Mouse (Mus musculus) MEL-GATA-1-ER (cell line): ENCODE measurements around the gene Zfp592.

Source experiments
- DNase-seq: peaks from one replicate; pipeline ENCODE4 v3.0.0-alpha.2; 2012; ENCODE audit warnings: low read depth; ENCODE audit errors: extremely low read depth

Gene Zfp592

DNA sequence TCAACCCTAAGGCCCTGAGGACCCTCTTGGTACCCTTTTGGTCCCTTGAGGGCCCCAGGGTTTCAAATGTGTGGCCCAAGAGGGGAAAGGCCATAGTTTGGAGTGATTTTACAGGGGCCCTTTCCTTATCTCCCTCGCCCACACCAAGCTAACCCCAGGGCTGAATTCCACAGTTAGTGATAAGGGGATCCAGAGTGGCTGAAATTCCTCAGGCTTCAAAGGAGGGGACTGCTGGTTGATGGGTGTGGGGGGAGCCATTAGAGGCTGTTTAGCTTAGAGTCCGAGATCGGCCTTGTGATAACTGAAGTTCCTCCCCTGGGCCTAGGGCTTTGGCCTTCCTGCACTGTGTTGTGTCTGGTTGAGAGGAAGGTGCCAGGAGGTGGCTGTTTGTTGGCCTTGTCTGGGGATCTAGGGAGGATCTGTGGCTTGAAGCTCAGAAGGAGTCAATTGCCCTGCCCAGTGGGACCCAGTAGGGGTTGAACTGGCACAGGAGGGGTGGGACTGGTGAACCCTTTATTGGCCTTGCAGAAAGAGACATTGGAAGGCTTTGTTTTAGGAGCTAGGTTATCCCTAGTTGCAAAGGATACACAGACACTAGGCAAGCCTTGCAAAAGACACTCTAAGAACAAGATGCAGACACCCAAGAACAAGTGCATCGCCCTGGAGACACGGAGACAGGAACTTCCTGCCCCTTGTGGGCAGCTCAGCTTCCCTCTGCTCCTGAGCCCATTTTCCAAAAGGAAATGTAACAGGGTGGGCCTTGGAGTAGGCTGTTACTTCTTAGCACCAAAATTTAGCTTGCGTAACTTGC, 64.6 kb downstream of the Zfp592 start:
- peak; percentile 36 for DNase-seq

DNA sequence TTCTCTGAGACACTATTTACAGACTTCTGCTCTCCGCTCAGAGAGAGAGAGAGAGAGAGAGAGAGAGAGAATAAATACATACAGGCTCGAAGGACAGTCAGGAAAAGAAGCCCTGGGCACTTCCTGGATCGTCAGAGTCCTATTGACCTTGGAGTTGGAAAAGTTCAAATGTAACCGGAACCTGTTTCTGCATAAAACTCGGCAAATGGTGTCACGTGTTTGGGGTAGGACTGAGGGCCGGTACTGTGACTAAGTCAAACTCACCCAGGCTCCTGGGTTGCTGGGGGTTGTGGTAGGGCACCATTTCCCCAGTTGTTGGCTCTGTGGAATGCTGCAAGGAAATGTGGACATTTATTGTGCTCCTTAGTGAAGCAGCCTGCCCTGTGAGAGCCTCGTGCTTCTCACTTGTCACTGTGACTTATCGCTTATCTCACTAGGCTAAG, 65.3 kb downstream of the Zfp592 start:
- no peak for DNase-seq

DNA sequence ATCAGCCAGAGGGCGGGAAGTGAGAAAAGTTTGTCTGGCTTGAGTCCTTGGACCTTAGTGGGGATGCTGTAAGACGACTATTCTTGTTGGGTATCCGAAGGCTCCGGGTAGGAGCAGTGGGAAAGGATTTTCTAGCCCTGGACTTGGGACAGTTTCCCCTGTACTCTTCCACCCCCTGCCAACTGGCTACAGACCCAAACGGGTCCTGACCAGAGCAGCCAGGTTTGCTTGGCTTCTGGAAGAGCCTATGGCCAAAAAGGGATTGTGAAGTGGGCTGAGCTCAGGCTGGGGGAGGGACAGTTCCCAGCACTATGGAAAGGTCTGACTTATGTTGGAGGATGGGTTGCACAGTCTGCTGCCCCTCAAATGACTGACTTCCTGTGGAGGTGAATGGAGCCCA, 65.9 kb downstream of the Zfp592 start:
- no peak for DNase-seq

DNA sequence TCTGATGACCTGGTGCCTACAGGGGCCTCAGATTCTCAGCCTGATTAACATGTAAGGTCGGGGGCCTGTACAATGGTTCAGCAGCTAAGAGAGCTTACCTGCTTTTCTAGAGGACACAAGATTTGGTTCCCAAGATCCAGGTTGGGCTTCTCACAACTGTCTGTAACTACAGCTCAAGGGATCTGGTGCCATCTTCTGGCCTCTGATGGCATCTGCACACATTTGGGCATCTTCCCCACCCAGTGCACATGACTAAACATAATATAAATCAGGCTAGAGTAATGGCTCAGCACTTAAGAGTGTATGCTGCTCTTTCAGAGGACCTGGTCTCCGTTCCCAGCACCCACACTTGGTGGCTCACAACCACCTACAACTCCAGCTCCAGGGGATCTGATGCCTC, 67.4 kb downstream of the Zfp592 start:
- peak; percentile 60 for DNase-seq

DNA sequence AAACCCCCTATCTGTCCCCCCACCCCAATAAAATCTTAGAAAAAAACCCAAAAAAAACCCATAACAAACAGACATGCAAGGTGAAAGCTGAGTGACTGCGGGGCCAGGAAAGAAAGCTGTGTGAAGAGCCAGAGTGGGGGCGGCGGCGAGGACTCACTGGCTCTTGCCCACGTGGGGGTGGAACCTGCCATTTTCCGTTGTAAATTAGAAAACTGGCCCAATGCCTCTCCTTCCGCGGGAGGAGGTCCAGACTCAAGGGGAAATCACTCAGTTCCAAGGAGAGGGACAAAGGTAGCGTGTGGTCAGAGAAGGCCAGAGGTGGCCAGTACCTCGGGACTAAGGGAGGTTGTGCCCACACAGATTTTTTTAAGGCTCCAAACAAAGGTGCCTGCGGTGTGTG, 68.5 kb downstream of the Zfp592 start:
- no peak for DNase-seq

DNA sequence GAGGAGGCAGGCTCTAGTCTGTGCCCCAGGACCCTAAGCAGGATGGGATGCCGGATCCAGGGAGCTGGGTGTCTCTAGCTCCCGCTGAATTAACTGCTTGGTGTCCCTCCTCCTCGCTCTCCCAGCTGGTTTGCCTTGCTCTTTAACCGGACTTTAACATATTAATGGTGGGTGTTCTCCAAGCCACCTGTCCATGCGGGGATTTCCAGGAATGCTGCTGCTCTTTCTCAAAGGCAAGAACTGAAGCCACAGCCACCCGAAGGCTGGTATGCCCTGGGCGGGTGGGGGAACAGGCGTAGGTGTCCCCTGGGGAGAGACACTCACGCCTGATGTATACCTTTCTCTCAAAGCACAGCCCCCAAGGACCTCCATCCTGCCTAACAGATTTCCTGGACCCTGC, 69.9 kb downstream of the Zfp592 start:
- DNase-seq = no peak

DNA sequence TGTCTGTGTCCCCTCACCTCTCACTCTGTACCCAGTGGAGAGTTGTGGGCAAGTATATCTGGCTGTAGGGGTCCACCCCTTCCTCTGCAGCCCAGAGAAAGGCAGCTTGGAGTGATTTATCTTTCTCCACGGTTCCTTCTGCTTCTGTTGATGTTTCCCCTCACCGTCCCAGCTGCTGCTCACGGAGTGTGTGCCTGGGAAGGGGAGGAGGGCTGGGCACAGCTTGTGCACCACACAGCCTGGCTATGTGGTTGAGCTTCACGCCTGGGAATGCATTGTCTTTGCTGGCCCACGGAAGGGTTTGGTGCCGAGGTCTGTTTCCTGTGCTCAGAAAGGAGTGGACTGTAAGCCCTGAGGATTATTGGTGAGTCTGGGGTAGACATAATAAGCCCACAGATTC, 73.2 kb downstream of the Zfp592 start:
- no peak for DNase-seq

DNA sequence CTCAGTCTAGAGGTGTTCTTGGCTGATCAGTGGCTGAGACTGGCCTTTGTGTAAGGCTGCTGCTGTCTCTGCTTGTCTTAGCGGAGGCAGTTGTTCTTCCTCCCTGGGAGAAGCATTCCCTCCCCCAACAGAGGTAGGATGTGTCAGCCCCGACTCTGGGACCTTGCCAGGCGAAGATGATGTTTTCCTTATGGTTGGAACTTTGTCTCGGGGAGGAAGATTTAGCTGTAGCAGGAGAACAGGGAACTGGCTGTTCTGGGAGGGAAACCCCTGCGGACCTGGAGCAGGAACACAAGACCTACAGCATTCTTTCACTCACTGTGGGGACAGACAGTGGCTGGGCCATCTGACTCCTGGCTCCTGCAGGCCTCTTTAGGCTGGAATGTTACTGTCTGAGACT, 79.0 kb downstream of the Zfp592 start:
- no peak for DNase-seq

DNA sequence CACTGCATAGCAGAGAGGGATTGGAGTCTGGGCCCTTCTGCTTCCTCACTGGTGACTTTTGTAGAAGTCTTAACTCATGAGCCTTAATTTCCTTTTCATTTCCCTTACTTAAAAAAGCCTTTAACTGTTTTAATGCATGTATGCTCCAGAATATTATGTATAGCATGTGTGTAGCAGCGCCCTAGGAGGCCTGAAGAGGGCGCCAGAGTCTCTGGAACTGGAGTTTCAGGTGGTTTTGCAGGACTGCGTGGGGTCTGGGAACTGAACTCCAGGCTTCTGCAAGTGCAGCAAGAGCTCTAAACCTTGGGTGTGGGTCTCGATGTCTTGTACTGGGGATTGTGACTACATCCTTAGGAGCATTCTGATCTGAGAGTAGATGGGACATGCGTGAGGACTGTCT, 79.8 kb downstream of the Zfp592 start:
- DNase-seq = no peak

DNA sequence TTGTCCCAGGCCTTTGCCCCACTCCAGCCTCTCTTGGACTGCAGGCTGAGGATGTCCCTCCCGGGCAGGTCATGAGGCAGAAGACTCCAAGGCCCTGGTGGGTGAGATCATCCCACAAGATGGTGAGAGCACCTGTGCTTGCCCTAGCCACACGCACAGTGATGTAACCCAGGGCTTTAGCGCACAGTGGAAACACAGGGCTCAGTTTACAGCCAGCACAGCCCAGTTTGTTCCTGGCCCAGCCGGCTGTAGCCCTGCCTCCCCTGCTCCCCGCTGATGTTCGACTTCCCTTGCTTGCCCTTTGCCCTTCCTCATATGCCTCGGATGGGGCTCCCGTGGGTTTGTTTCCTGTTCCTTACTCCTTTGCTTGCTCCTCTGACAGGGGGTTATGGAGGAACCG, 81.1 kb downstream of the Zfp592 start:
- DNase-seq = no peak

DNA sequence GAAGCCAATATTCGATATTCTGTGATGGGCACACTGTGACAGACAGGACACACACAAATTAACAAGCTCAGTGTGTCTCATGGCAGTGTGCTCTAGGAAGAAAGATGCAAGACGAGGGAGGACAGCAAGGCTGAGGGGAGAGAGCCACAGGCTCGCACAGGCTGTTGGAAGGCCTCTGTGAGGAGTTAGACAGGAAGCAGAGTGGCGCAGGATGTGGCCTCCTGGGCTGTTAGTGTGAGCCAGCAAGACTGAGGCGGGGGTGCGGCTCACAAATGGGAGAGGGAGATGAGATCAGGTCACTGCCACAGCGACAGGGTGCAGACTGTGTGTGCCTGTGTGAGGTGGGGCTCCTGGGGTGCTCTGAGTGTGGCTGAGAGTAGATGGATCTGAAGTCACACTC, 81.8 kb downstream of the Zfp592 start:
- no peak for DNase-seq

DNA sequence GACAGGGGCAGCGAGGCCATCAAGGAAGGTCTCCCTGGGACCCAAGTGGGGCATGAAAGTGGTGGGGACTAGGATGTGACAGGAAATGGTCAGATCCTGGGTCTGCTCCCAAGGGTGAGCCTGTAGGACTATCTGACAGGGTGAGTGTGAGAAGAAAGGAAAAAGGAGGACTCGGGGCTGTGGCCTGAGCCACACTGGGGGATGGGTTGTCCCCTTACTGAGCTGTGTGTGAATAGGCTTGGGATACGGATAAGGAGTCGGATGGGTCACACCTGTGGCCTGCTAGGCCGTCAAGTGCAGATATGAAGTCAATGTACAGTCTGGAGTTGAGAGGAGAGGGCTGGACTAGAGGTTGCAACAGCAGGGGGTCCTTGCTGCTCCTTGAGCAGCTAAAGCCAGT, 82.3 kb downstream of the Zfp592 start:
- DNase-seq = no peak

DNA sequence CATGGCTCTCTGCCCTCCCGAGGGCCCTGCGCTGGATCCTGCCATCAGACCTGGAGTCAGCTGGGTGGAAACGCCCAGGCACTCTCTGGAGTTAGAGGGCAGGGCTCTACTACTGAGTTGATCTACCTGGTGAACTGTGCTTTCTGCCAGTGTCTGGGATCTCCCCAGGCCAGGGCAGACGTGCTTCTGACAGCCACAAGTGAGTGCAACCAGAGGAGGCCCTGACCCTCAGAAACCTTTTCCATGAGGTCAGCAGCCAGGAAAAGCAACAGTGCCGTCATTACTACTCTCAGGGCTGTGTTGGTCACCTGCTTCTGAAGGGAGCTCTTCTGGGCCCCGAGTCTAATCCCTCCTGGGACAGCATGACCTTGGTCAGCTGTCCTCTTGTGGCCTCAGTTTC, 83.5 kb downstream of the Zfp592 start:
- DNase-seq = no peak

DNA sequence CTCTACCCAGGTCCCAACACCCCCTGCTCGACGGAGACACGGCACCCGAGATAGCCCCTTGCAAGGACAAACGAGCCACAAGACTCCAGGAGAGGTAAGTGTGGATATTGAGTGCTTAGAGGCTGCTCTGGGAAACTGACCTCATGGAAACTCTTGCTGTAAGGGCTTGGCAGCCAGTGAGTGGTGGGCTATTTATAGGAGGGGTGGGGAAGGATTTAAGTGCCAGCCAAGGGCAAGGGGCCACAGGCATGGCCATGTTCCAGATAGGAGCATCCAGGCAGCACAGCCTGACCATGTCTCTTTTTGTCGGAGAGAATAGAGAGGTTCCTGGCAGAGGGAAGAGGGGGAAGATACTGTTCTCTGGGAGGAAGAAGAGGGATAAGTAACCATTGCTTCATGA, 85.3 kb downstream of the Zfp592 start:
- no peak for DNase-seq

DNA sequence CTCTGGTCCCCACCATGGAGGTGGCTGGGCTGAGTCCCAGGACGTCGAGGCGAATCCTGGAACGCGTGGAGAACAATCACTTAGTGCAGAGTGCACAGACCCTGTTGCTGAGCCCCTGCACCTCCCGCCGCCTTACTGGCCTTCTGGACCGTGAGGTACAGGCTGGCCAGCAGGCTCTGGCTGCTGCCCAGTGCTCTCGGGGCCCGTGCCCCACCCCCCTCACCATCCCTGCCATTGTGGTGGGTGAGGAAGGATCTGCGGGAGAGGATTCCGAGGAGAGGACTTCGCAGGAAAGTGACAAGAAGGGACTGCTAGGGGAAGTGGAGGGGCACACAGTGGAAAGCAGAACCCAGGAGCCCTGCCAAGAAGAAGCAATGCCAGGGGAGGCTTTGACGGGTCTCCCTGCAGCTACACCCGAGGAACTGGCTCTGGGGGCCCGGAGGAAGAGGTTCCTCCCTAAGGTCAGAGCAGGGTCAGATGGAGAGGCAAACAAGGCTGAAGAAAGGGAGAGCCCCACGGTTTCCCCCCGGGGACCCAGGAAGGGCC, 100.0 kb downstream of the Zfp592 start:
- DNase-seq = no peak

DNA sequence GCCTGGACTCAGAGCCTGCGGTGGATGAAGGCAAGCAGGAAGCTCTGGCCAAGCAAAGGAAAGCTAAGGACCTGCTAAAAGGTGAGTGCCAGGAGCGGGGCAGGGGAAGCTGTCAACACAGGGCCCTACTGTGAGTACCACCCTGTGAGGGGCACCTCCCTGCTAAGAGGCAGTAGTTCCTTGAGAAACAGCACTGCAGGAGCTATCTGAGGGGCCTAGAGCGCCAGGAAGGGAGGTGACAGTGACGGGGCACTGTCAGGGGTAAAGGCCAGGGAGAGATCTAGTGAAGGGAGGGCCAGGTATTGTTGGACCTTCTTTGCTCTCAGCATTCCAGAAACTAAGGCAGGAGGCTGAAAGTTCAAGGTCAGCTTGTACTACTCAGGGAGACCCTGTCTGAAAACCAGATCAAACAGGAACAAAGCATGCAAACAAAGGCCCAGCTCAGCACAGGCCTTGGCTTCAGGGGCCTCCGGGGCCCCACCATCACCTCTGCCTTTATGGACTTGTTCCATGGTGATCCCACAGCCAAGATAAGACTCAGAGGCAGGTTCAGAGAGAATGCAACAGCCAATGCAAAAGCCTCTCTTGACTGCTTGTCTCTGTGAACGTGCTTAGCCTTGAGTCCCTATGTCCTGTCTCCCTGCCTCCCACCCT, 100.8 kb downstream of the Zfp592 start:
- DNase-seq = no peak
